Mouse (Mus musculus): ENCODE measurements around the gene Kat2b.
"Not testable (repeated sequence)": the region's sequence is repeated elsewhere in the genome, so short reads cannot be mapped to it uniquely, and the experiment has no call there.

The Kat2b gene

DNA sequence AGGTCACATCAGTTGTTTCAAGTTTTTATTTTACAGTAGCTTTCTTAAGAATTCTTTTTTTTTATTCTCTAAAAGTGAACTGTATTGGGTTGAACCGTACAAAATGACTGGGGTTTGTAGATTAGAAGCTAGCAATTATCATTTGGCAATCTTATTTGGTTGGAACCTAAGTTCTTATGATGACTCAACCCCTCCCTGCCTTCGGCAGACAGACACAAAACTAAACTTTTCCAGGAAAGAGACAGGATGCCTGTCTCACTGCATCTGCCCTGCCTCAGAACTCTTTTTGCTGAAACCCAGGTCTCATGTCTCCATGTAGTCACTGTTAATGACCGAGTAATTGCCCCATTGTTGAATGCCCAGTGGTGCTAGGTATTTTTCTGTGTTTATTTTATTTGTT is 97.6 kb downstream of the Kat2b start:
- DNase-seq, result no peak

GRCm38 (mm10) chr17:53664703-53665382 is 98.2 kb downstream of the Kat2b start:
- no peak for DNase-seq

GRCm38 (mm10) chr17:53670453-53670852 is 103.8 kb downstream of the Kat2b start:
- DNase-seq, result no peak

- DNase-seq, result no peak
These were observed 112.1 kb downstream of the Kat2b start for GRCm38 (mm10) chr17:53678716-53679115.

- no peak for DNase-seq
These were observed 121.7 kb downstream of the Kat2b start for GRCm38 (mm10) chr17:53688321-53688720.

GRCm38 (mm10) chr17:53688877-53689802 is 122.5 kb downstream of the Kat2b start, which contains the start of gene Sgo1:
Gene Sgo1 (minus strand): TSS chr17:53689333.
- peak; percentile 93 to 95 for DNase-seq

DNA sequence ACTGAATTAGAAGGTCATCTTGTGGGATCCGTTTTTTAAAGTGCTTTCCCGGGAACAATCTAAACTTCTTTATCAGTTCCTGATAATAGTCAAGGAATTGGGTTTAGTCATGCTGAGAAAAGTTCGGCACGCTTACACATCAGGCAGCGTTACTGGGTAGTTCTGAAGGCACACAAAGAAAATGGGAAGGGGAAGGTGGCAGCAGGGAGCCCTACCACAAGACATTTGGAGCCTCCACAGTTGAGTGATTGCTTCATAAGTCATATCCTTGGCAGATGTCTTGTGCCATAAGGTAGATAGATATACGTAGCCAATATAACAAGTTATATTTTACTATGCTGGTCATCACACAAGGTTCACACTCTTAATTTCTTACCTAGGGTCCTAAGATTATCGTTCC is 123.3 kb downstream of the Kat2b start:
- peak in 1 of 2 experiments; percentile 6 for DNase-seq

DNA sequence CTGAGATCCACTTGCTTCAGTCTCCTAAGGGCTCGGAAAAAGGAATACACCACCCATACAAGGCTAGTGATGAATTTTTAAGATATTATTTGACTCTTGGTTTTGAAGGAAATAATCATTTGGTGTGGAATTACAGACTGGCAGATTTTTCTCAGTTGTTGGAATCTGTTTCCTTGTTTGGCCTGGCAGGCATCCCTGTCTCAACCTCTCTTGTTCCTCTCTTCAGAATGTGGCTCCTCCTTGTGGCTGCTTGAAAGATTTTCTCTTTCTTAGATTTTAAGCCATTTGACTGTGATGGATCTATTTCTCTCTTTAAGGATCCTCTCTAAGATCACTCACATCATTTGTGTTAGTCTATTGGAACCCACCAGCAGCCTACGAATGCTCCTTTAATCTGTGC is 127.4 kb downstream of the Kat2b start:
- DNase-seq, result no peak

DNA sequence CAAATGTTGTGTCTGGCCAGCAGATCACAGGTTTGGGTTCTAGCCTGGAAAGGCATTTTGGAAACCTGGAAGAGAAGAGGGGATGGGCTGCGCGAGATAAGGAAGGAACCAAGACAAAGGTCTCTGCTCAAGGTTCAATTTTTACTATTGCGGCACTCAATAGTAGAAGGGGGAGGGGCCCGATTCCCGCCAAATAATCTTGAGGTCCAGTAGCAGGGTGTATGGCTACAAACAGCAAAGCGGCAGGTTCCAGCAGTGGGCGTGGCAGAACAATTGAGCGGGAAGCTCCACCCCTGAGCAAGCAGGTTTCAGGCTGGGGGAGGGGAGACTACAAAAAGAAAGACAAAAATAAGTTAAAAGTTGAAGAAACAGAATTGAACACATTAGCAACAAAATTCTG is 130.9 kb downstream of the Kat2b start:
- not testable (repeated sequence) for DNase-seq

GRCm38 (mm10) chr17:53714453-53714852 is 147.8 kb downstream of the Kat2b start:
- DNase-seq, result no peak

GRCm38 (mm10) chr17:53715161-53715560 is 148.5 kb downstream of the Kat2b start:
- not testable (repeated sequence) for DNase-seq

- DNase-seq, result no peak
These were observed 151.8 kb downstream of the Kat2b start for GRCm38 (mm10) chr17:53718474-53718873.

- not testable (repeated sequence) for DNase-seq
These were observed 152.3 kb downstream of the Kat2b start for GRCm38 (mm10) chr17:53718916-53719315.

Measured in thymus, adult 18-20 months (tissue).